Mouse (Mus musculus): Measurements from ENCODE around the gene Smim4. TPM values are rescaled to one million over a fixed set of nuclear protein-coding genes. Genes with fewer than 3 reads are reported as not detected.

Smim4 gene
- polyA plus RNA-seq, 1 experiment from 2014 or later: 94.4 TPM

DNA sequence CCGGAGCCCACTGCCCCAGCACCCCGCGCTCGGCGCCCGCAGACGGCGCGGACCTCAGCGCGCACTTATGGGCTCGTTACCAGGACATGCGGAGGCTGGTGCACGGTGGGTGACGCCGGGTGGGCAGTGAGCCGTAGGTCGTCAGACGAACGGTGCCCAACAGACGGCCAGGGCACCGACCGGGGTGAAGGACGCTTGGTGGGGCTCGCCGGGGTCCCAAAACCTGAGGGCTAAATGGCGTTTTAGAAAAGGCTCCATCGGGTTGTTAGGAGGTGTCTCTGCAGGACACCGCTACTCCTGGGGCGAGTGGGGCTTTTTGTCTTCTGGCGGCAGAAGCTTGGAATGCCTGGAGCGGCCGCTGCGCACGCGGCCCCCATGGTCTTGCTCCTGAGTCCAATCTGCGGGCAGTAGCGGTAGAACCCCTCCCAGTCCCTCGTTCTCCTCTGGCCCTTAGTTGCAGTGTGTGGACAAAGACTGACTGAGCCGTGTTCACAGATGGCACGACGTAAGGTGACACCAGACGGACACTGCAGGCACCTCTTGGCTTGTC, 2.6 kb upstream of the Smim4 start:
- peak; percentile 3; the same call in 1 of the 2 replicates for ATAC-seq (replicated peaks; ENCODE audit: low FRiP score, low TSS enrichment, low read depth)
- H3K36me3 ChIP-seq (ENCODE audit: control insufficient read depth, insufficient read depth, low read length): peaks cover 23% of the 10 kb centered on the region

DNA sequence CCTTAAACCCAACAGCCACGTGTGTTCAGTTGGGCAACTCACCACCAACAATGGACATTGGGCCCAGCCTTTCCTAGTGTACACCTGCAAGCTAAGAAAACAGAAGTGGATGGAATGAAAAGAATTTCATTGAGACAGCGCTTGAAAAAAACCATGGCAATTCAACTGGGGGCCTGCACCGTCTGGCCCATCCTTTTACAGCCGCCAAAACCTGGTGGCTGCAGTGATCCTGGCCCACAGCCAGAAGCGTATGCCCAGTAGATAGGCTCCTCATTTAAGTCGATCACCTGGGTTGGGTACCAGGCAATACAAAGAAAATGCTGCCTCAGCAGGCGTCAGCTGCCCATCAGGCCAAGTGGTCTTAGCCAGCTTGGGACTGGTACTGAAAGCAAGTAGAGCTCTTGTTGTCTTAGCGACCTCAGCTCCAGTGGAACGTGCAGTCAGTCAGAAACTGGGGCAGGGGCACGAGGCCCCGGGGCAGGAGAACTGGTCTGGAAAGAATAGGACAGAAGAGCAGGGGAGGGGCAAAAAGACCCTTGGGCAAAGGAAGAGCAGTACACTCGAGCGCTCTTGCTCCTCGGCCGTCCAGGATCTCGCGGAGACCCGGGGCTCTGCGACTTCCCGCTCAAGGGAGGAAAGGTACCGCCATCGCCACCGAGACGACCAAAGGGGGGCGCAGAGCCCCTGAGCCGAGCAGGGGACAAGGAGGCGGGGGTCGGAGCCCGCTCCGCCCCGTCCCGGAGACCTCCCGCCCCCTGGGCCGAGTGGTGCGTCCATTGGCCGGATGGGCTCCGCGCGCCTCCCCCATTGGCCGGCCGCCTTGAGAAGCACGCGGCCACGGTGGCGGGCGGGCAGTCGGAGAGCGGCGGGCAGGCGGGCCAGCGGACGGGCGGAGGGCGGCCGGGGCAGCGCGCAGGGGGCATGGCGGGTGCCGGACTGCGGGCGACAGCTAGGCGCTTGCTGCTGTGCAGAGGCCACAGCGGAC, 1.8 kb upstream of the Smim4 start, which contains the start of gene Nt5dc2:
TSS of gene Nt5dc2 (plus strand) at position 818 of the 985 bp plus-strand sequence.
- Histone ChIP-seq H3K27ac (ENCODE audit: low read depth) (peak within 1 kb of the TSS; percentile 82), H3K9me3 (ENCODE audit: control insufficient read depth, low read length) (no peaks in the 10 kb centered on the region), H3K27me3 (replicated peaks; ENCODE audit: control insufficient read depth, insufficient read depth, low read length) (no peaks in the 10 kb centered on the region), H3K4me1 (replicated peaks; ENCODE audit: control insufficient read depth, insufficient read depth, low read length) (peaks cover 28% of the 10 kb centered on the region), H3K4me3 (ENCODE audit: low read depth, low read length) (peak within 1 kb of the TSS; percentile 95), H3K9ac (ENCODE audit: low read length) (peak within 1 kb of the TSS; percentile 92), H3K4me2 (ENCODE audit: low read length) (peak within 1 kb of the TSS; percentile 67), H3K36me3 (ENCODE audit: control insufficient read depth, insufficient read depth, low read length) (peaks cover 15% of the 10 kb centered on the region)
- 4% methylated on average over 56 of the region's 63 CpGs for WGBS
- DNase-seq (ENCODE audit: low spot score) (peak; percentile 90), ATAC-seq (replicated peaks; ENCODE audit: low FRiP score, low TSS enrichment, low read depth) (peak; percentile 78)

More for the DNA sequence above, 2.6 kb upstream of the Smim4 start:
- Histone ChIP-seq H3K27ac (ENCODE audit: low read depth) (peak overlapping the region; percentile 82), H3K9me3 (ENCODE audit: control insufficient read depth, low read length) (no peaks in the 10 kb centered on the region), H3K27me3 (replicated peaks; ENCODE audit: control insufficient read depth, insufficient read depth, low read length) (no peaks in the 10 kb centered on the region), H3K9ac (ENCODE audit: low read length) (peak overlapping the region; percentile 92), H3K4me3 (ENCODE audit: low read depth, low read length) (peak overlapping the region; percentile 95), H3K4me2 (ENCODE audit: low read length) (peak overlapping the region; percentile 67), H3K4me1 (replicated peaks; ENCODE audit: control insufficient read depth, insufficient read depth, low read length) (peaks cover 28% of the 10 kb centered on the region)
- under 1% methylated on average over 43 of the region's 43 CpGs for WGBS
- peak; percentile 74 for DNase-seq (ENCODE audit: low spot score)

DNA sequence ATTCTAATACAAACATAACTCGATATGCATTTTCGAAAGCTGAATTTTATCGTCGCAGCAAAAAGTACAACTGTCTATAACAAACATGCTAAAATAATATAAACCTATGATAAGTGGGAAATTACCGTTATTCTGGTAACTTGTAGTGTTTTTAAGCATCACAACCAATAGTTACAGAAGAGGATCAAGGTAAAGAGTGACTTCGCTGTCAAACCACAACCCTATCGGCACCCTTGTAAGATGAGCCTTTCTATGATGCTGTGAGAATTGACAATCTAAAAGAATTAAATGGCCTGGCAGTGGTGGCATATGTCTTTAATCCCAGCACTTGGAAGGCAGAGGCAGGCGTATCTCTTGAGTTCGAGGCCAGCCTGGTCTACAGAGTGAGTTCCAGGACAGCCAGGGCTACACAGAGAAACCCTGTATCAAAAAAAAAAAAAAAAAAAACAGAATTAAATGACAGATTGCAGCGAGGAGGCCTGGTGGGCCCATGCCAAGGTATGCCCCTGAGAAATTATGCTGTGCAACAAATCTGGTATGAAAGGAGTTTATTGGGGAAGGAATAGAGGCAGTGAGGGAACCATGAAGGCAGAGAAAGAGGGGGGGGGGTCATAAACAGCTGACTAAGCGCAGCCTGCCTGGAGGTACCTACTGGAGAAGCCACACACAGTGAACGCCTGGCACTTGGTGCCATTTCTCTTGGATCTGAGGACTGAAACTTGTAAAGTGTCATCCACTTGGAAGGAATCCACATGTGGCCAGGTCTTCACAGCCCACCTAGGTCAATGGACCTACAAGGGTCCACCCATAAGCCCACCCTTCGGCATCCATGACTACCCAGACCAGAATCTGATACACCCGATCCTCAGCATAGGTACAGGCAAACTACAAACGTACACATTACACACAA, 825 bp upstream of the Smim4 start:
- no peaks in the 10 kb centered on the region for H3K27me3 ChIP-seq (replicated peaks; ENCODE audit: control insufficient read depth, insufficient read depth, low read length)
- H3K36me3 ChIP-seq (ENCODE audit: control insufficient read depth, insufficient read depth, low read length): peaks cover 5% of the 10 kb centered on the region; the same call in 1 of the 2 replicates
- no peaks in the 10 kb centered on the region for H3K9me3 ChIP-seq (ENCODE audit: control insufficient read depth, low read length)
- H3K4me2 ChIP-seq (ENCODE audit: low read length): peak overlapping the region; percentile 67
- 67% methylated on average over 15 of the region's 15 CpGs for WGBS
- peak overlapping the region; percentile 89 for H3K4me3 ChIP-seq (ENCODE audit: low read depth, low read length)
- peaks cover 28% of the 10 kb centered on the region for H3K4me1 ChIP-seq (replicated peaks; ENCODE audit: control insufficient read depth, insufficient read depth, low read length)
- ATAC-seq (replicated peaks; ENCODE audit: low FRiP score, low TSS enrichment, low read depth) (no peak), DNase-seq (ENCODE audit: low spot score) (no peak)
- peak overlapping the region; percentile 82 for H3K27ac ChIP-seq (ENCODE audit: low read depth)
- H3K9ac ChIP-seq (ENCODE audit: low read length): peak overlapping the region; percentile 39; the same call in 1 of the 2 replicates

DNA sequence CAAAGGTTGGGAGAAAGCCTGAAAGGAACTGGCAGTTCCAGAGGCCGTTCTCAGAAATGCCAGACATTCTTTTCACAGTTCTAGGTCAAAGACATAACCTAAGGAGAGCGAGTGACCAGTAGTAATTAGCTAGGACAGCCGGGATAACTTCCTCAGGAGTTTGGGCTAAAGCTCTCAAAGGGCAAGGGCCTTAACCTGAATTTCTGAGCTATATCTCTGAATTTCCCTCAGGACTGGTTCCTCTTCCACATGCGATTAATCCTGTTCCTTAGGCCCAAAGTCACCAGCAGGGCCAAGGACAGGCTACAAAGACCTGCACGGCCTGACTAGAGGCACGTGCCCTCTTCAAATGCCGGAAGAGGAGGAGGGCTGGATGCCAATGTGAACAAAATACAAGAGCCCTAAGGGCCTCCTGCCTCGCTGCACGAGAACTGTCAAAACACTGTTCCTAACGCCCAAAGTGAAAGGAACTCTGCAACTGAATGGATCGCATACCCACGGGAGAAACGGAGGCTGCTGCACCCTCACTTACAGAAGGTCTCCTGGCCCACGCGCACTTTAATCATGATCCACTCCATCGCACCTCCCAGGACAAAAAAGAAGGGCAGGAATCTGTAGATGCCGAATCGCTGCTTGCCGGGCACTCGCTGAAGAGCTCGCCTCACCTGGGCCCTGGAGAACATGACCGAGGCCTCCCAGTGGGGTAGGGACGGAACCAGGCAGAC, 493 bp downstream of the Smim4 start:
- WGBS: 2% methylated on average over 23 of the region's 23 CpGs
- Histone ChIP-seq H3K4me1 (replicated peaks; ENCODE audit: control insufficient read depth, insufficient read depth, low read length) (peaks cover 22% of the 10 kb centered on the region), H3K27me3 (replicated peaks; ENCODE audit: control insufficient read depth, insufficient read depth, low read length) (no peaks in the 10 kb centered on the region), H3K9ac (ENCODE audit: low read length) (peak overlapping the region; percentile 79), H3K4me2 (ENCODE audit: low read length) (peak overlapping the region; percentile 96), H3K27ac (ENCODE audit: low read depth) (peak overlapping the region; percentile 72), H3K36me3 (ENCODE audit: control insufficient read depth, insufficient read depth, low read length) (peaks cover 11% of the 10 kb centered on the region), H3K4me3 (ENCODE audit: low read depth, low read length) (peak overlapping the region; percentile 89), H3K9me3 (ENCODE audit: control insufficient read depth, low read length) (no peaks in the 10 kb centered on the region)
- ATAC-seq (replicated peaks; ENCODE audit: low FRiP score, low TSS enrichment, low read depth) (peak; percentile 1; the same call in 1 of the 2 replicates), DNase-seq (ENCODE audit: low spot score) (no peak)

DNA sequence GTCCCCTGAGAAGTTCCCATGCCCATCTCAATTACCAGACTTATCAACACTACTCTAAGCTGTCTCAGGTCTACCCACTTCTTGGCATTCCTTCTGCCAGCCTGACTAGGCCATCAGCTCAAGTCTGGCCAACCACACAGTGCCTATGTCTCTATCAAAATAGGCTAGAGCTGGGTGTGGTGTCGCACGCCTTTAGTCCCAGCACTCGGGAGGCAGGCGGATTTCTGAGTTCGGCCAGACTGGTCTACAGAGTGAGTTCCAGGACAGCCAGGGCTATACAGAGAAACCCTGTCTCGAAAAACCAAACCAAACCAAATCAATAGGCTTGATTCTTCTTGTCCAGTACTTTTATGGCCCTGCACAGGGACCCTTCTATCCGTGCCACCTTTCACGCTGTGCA, 1.9 kb downstream of the Smim4 start:
- no peak for DNase-seq (ENCODE audit: low spot score)
- 94% methylated on average over 8 of the region's 8 CpGs for WGBS
- H3K4me3 ChIP-seq (ENCODE audit: low read depth, low read length): no peak overlapping the region

DNA sequence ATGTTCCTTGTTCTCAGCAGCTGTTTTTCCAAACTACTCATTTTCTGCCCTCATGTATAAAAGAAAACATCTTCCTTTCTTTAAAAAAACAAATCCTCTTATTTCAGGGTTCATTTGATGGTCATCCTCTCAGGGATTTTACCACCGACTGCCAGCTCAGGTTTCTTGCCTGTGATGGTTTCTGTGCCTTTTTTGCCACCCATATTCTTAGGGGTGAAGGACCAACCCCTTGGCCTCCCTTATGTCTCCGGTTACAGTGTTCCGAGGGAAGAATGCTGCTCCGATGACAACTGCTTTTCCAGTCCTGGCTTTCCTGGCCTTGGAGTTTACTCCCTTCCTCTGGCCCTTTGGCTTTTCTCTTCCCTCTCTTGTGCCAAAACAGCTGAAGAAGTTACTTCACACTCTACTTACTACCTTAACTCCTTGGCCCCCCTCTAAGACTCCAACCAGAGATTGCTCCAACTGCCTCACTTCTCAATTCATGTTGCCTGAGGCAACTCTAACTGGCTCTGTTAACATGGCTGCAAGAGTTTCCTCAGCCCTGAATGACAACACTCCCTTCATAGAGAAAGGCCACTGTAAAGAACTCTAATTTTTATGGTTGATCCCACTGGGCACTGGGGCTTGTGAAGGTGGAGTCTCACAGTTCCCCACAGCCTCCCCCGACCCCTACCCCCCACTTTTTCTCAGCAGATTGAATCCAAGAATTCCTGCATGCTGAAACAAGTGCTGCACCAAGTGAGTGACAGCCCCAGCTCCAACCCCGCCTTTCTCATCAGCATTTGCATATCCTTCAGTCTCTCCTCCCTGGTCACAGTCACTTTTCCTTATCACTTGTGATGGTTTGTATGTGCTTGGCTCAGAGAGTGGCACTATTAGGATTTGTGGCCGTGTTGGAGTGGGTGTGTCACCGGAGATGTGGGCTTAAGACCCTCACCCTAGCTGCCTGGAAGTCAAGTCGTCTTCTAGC, 3.4 kb downstream of the Smim4 start:
- Histone ChIP-seq H3K4me1 (replicated peaks; ENCODE audit: control insufficient read depth, insufficient read depth, low read length) (peaks cover 6% of the 10 kb centered on the region), H3K9me3 (ENCODE audit: control insufficient read depth, low read length) (no peaks in the 10 kb centered on the region), H3K36me3 (ENCODE audit: control insufficient read depth, insufficient read depth, low read length) (peaks cover 33% of the 10 kb centered on the region), H3K9ac (ENCODE audit: low read length) (no peak overlapping the region), H3K4me3 (ENCODE audit: low read depth, low read length) (no peak overlapping the region), H3K4me2 (ENCODE audit: low read length) (no peak overlapping the region), H3K27ac (ENCODE audit: low read depth) (no peak overlapping the region), H3K27me3 (replicated peaks; ENCODE audit: control insufficient read depth, insufficient read depth, low read length) (no peaks in the 10 kb centered on the region)
- WGBS: 60% methylated on average over 9 of the region's 9 CpGs
- ATAC-seq (replicated peaks; ENCODE audit: low FRiP score, low TSS enrichment, low read depth): no peak
- no peak for DNase-seq (ENCODE audit: low spot score)

More for the DNA sequence above, 1.9 kb downstream of the Smim4 start:
- H3K36me3 ChIP-seq (ENCODE audit: control insufficient read depth, insufficient read depth, low read length): peaks cover 22% of the 10 kb centered on the region
- ATAC-seq (replicated peaks; ENCODE audit: low FRiP score, low TSS enrichment, low read depth): no peak
- peaks cover 8% of the 10 kb centered on the region for H3K4me1 ChIP-seq (replicated peaks; ENCODE audit: control insufficient read depth, insufficient read depth, low read length)
- no peak overlapping the region for H3K4me2 ChIP-seq (ENCODE audit: low read length)
- H3K27me3 ChIP-seq (replicated peaks; ENCODE audit: control insufficient read depth, insufficient read depth, low read length): no peaks in the 10 kb centered on the region
- H3K9me3 ChIP-seq (ENCODE audit: control insufficient read depth, low read length): no peaks in the 10 kb centered on the region
- H3K9ac ChIP-seq (ENCODE audit: low read length): no peak overlapping the region
- H3K27ac ChIP-seq (ENCODE audit: low read depth): no peak overlapping the region

DNA sequence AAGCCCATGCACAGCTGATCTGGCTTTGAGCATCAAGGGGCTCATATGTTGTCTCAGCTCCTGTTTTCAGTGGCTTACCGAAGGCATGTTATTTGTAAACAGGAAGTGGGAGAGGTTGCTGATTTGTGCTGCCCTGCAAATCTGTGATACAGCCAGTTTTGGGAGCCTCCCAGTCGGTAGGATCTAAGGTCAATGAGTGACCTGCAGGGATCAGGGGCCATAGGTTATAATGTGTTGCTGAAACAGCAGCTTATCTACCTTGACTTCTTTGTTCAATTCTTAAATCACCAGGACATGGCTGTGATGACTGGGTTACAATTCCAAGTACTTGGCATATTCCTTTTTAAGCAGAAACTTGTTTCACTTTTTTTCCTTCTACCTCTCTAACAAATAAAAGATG, 13.2 kb downstream of the Smim4 start:
- H3K27me3 ChIP-seq (replicated peaks; ENCODE audit: control insufficient read depth, insufficient read depth, low read length): no peaks in the 10 kb centered on the region
- no peak overlapping the region for H3K27ac ChIP-seq (ENCODE audit: low read depth)
- 56% methylated on average over 2 of the region's 2 CpGs for WGBS
- H3K4me3 ChIP-seq (ENCODE audit: low read depth, low read length): no peak overlapping the region
- ATAC-seq (replicated peaks; ENCODE audit: low FRiP score, low TSS enrichment, low read depth) (no peak), DNase-seq (ENCODE audit: low spot score) (no peak)
- H3K9me3 ChIP-seq (ENCODE audit: control insufficient read depth, low read length): no peaks in the 10 kb centered on the region
- no peak overlapping the region for H3K9ac ChIP-seq (ENCODE audit: low read length)
- H3K4me1 ChIP-seq (replicated peaks; ENCODE audit: control insufficient read depth, insufficient read depth, low read length): no peaks in the 10 kb centered on the region
- no peak overlapping the region for H3K4me2 ChIP-seq (ENCODE audit: low read length)
- peaks cover 92% of the 10 kb centered on the region for H3K36me3 ChIP-seq (ENCODE audit: control insufficient read depth, insufficient read depth, low read length)

All from intestine, embryonic 14.5 days (tissue).